Mouse (Mus musculus) myocyte (in vitro differentiated cells): ENCODE data around the gene Pde8b. TPM values are rescaled to one million over a fixed set of nuclear protein-coding genes. Genes with fewer than 3 reads are reported as not detected.

Experiments used
- H3K27me3 ChIP-seq: one replicate; pipeline ENCODE4 v1.6.1; 2011; ENCODE audit not compliant: control insufficient read depth, insufficient read depth, insufficient read length
- H3K36me3 ChIP-seq: one replicate; pipeline ENCODE4 v1.6.1; 2011; ENCODE audit not compliant: control insufficient read depth, insufficient read depth
- H3K4me2 ChIP-seq: one replicate; pipeline ENCODE4 v1.6.1; 2011; ENCODE audit warnings: low read depth, control low read depth
- H3K4me3 ChIP-seq: one replicate; pipeline ENCODE4 v1.5.1; 2011; ENCODE audit warnings: mild to moderate bottlenecking, control low read depth, moderate library complexity
- H3K79me2 ChIP-seq: one replicate; pipeline ENCODE4 v1.6.1; 2011; ENCODE audit not compliant: control insufficient read depth, insufficient read depth
- H3ac ChIP-seq: one replicate; pipeline ENCODE4 v1.6.1; 2011; ENCODE audit not compliant: control insufficient read depth, insufficient read length
- CEBPB ChIP-seq: IDR thresholded peaks from 2 replicates; pipeline ENCODE4 v1.6.1; 2011; ENCODE audit warnings: mild to moderate bottlenecking, moderate library complexity; ENCODE audit not compliant: poor library complexity, insufficient read depth, severe bottlenecking
- E2F4 ChIP-seq: IDR thresholded peaks from one replicate; pipeline ENCODE4 v1.6.1; 2011; ENCODE audit warnings: mild to moderate bottlenecking, control low read depth, moderate library complexity; ENCODE audit not compliant: insufficient read depth
- MAX ChIP-seq: IDR thresholded peaks from one replicate; pipeline ENCODE4 v1.6.1; 2011; ENCODE audit warnings: low read depth, mild to moderate bottlenecking, control low read depth
- MYOD1 ChIP-seq, 3 experiments: IDR thresholded peaks; one replicate each; pipeline ENCODE4 v1.6.1; 2011; ENCODE audit warnings: control low read depth in 2 of 3, low read depth in 2 of 3, mild to moderate bottlenecking in 2 of 3, moderate library complexity in 1 of 3; ENCODE audit not compliant: insufficient read length in 2 of 3, control insufficient read depth in 1 of 3
- MYOG ChIP-seq, 3 experiments: IDR thresholded peaks; one replicate each; pipeline ENCODE4 v1.6.1; 2011; ENCODE audit warnings: control low read depth in 2 of 3, low read depth in 2 of 3, mild to moderate bottlenecking in 2 of 3; ENCODE audit not compliant: insufficient read length in 2 of 3, control insufficient read depth in 1 of 3, insufficient read depth in 1 of 3
- POLR2A ChIP-seq: IDR thresholded peaks from one replicate; pipeline ENCODE4 v1.6.1; 2011; ENCODE audit warnings: low read depth, mild to moderate bottlenecking, control low read depth, moderate library complexity; ENCODE audit not compliant: insufficient read length
- POLR2AphosphoS2 ChIP-seq: IDR thresholded peaks from one replicate; pipeline ENCODE4 v1.6.1; 2011; ENCODE audit warnings: low read depth, control low read depth; ENCODE audit not compliant: insufficient read length
- REST ChIP-seq: IDR thresholded peaks from one replicate; pipeline ENCODE4 v1.6.1; 2011; ENCODE audit warnings: mild to moderate bottlenecking, control low read depth, moderate library complexity; ENCODE audit not compliant: insufficient read depth, insufficient read length
- SRF ChIP-seq: IDR thresholded peaks from one replicate; pipeline ENCODE4 v1.6.1; 2011; ENCODE audit warnings: low read depth; ENCODE audit not compliant: control insufficient read depth, insufficient read length
- TCF12 ChIP-seq: IDR thresholded peaks from one replicate; pipeline ENCODE4 v1.6.1; 2011; ENCODE audit warnings: mild to moderate bottlenecking, control low read depth; ENCODE audit not compliant: poor library complexity, insufficient read depth, severe bottlenecking
- TCF3 ChIP-seq: IDR thresholded peaks from one replicate; pipeline ENCODE4 v1.6.1; 2011; ENCODE audit warnings: low read depth, control low read depth; ENCODE audit not compliant: insufficient read length
- USF1 ChIP-seq: IDR thresholded peaks from one replicate; pipeline ENCODE4 v1.6.1; 2011; ENCODE audit warnings: low read depth, mild to moderate bottlenecking, control low read depth, moderate library complexity
- polyA plus RNA-seq: library from polyadenylated mRNA; unstranded; fragments of >200 nt; fragmentation: generic; extraction: Trizol; gene quantifications from one replicate; pipeline ENCODE4 v1.2.1, GENCODE M21; 2012; ENCODE audit warnings: missing spikeins

Gene Pde8b
- polyA plus RNA-seq, 1 experiment = 0.05 TPM

DNA sequence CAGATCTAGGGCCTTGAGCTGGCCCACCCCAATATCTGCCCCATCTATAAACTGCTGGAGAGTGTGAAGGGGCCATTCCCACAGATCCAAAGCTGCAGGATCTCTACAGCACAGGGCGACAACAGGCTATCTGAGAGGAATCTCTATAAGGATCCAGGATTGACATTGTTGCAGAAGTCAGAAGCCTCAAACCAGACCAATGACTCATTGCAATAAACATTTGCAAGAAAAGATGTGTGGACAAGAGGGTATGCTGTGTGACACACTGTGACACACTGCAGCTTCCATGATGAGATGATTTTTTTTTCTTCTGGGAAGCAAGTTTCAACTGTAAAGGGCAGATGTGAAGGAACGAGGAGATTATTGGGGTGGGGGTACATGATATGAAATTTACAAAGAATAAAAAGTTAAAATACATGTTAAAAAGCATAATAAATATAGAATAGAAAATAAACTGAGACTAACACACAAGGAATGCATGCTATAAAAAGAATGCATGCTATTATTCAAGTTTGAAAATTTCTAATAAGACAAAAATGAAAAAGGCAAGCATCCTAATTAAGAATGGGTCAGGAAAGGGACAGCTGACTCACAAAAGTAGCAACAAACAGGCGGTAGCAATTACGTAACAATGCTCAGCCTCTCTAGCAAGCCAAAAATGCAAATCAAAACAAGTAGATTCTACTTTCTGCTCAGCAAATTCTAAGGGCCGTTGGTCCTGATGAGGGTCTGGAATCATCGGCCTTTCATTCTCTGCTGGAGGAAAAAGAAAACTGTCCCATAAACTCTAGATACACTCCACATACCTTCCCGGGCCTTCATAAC is 114.6 kb downstream of the Pde8b start:
- TF ChIP-seq E2F4 = no peak
- Histone ChIP-seq H3ac (no peak overlapping the region), H3K4me3 (no peak overlapping the region), H3K4me2 (no peak overlapping the region), H3K27me3 (no peaks in the 10 kb centered on the region), H3K36me3 (no peaks in the 10 kb centered on the region), H3K79me2 (no peaks in the 10 kb centered on the region)

- TF ChIP-seq POLR2A (no peak), MAX (no peak), TCF12 (no peak), TCF3 (no peak)
- no peak overlapping the region for H3K4me3 ChIP-seq
- no peaks in the 10 kb centered on the region for H3K27me3 ChIP-seq
- H3K79me2 ChIP-seq = no peaks in the 10 kb centered on the region
- H3K36me3 ChIP-seq = no peaks in the 10 kb centered on the region
- no peak overlapping the region for H3K4me2 ChIP-seq
- no peak overlapping the region for H3ac ChIP-seq
These were observed 118.3 kb downstream of the Pde8b start for GRCm38 (mm10) chr13:95131848-95132247.

DNA sequence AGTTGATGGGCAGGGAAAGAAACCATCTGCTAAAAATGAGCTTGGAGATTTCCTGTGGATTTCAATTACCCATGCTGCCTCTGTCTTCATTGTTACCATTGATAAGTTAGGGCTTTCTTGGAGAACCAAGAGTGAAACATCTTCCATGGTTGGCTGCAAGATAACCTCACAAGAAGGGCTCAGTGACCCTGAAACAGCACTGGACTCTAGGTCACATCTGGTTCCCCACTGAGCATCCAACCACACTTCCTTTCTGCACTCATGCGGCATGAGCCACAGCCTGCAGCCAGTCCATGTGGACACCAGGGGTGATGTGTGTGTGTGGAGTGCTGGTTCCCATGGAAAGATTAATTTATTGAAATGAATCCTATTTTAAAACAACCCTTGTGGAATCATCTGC is 119.1 kb downstream of the Pde8b start:
- no peak overlapping the region for H3K4me3 ChIP-seq
- no peak overlapping the region for H3ac ChIP-seq
- H3K27me3 ChIP-seq = no peaks in the 10 kb centered on the region
- no peaks in the 10 kb centered on the region for H3K79me2 ChIP-seq
- no peak for TF ChIP-seq MAX
- no peak for TF ChIP-seq TCF12
- no peak for TF ChIP-seq USF1
- no peak for TF ChIP-seq TCF3
- TF ChIP-seq E2F4 = no peak
- TF ChIP-seq SRF = no peak
- no peak for TF ChIP-seq POLR2AphosphoS2
- no peak for TF ChIP-seq CEBPB
- no peak for TF ChIP-seq MYOD1 (IDR thresholded peaks at IDR 0.05; ENCODE audit: control insufficient read depth in 1 of 3, insufficient read length in 2 of 3, low read depth in 2 of 3)
- no peak for TF ChIP-seq POLR2A
- TF ChIP-seq MYOG (IDR thresholded peaks at IDR 0.05; ENCODE audit: control insufficient read depth in 1 of 3, insufficient read depth in 1 of 3, insufficient read length in 2 of 3, low read depth in 2 of 3) = no peak
- no peak for TF ChIP-seq REST
- no peaks in the 10 kb centered on the region for H3K36me3 ChIP-seq
- H3K4me2 ChIP-seq = no peak overlapping the region

DNA sequence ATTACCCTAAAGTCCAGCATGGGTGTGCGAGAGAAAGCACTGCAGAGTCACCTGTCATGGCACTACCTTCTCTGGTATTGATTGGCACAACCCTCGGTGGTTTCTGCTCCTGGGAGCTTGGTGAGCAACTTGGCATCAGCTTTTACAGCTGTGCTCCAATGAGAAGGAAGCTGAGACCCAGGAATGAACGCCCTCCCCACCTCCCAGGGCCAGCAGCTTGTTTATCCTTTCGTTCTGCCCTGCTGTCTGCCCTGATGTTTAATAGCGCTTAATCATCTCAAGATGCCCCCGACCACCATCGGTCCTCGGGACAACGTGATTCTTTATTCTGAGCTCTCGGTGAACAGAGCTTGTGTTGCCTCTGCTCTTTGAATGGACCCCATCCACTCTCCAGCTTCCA is 122.8 kb downstream of the Pde8b start:
- Histone ChIP-seq H3K27me3 (no peaks in the 10 kb centered on the region), H3K79me2 (no peaks in the 10 kb centered on the region), H3ac (no peak overlapping the region), H3K36me3 (no peaks in the 10 kb centered on the region), H3K4me2 (no peak overlapping the region), H3K4me3 (no peak overlapping the region)
- TF ChIP-seq POLR2AphosphoS2 (no peak), MYOG (IDR thresholded peaks at IDR 0.05; ENCODE audit: control insufficient read depth in 1 of 3, insufficient read depth in 1 of 3, insufficient read length in 2 of 3, low read depth in 2 of 3) (no peak), TCF3 (no peak), REST (no peak), CEBPB (no peak), MAX (no peak), SRF (no peak), POLR2A (no peak), TCF12 (no peak), USF1 (no peak), MYOD1 (IDR thresholded peaks at IDR 0.05; ENCODE audit: control insufficient read depth in 1 of 3, insufficient read length in 2 of 3, low read depth in 2 of 3) (no peak)

DNA sequence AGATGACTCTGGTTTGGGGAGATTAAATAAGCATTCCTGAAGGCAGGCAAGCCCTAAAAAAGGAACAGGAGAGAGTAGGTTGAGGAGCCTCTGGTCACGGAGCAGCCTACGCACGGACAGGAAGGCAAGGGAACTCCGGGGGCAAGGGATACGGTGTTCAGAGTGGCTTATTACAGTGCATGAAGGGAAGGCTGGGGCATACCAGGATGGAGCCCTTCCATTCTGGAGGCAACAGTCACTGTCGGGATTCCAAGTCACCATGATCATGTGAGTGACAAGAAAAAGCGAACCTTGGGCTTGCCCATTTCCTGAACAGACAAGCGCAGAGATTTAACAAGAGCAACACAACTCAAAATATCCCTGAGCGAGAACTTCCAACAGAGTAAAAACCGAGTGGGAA is 123.3 kb downstream of the Pde8b start:
- Histone ChIP-seq H3K27me3 (no peaks in the 10 kb centered on the region), H3K79me2 (no peaks in the 10 kb centered on the region), H3K36me3 (no peaks in the 10 kb centered on the region), H3ac (no peak overlapping the region), H3K4me2 (no peak overlapping the region), H3K4me3 (no peak overlapping the region)
- TF ChIP-seq E2F4 (no peak), REST (no peak), POLR2A (no peak), TCF3 (no peak), POLR2AphosphoS2 (no peak)
